Mouse (Mus musculus) kidney, postnatal 0 days (tissue): ENCODE results near the gene Jade2. TPM values are rescaled to one million over a fixed set of nuclear protein-coding genes. Genes with fewer than 3 reads are reported as not detected.

Experiments
- ATAC-seq: fragments of 200-750 bp; cut with Nextera tagmentation; replicated peaks from 2 replicates; pipeline ENCODE4 v1.8.0; 2017; ENCODE audit warnings: low read depth, moderate number of reproducible peaks, moderate TSS enrichment, moderate library complexity; ENCODE audit not compliant: low FRiP score
- DNase-seq: peaks from one replicate; pipeline ENCODE4 v3.0.0-alpha.2; 2016; ENCODE audit warnings: low spot score
- H3K27ac ChIP-seq: fragments of 300-500 bp; sonication (generic); 2 replicates; pipeline ENCODE4 v1.5.1; 2014; ENCODE audit warnings: mild to moderate bottlenecking
- H3K27me3 ChIP-seq: fragments of 300-500 bp; sonication (generic); 2 replicates; pipeline ENCODE4 v1.6.1; 2014; ENCODE audit warnings: low read length, mixed read lengths; ENCODE audit not compliant: insufficient read depth
- H3K36me3 ChIP-seq: fragments of 300-500 bp; sonication (generic); 2 replicates; pipeline ENCODE4 v1.6.1; 2014; ENCODE audit warnings: low read length, mixed read lengths; ENCODE audit not compliant: insufficient read depth
- H3K4me1 ChIP-seq: fragments of 300-500 bp; sonication (generic); replicated peaks from 2 replicates; pipeline ENCODE4 v1.6.1; 2014; ENCODE audit warnings: antibody characterized with exemption, low read length, mixed read lengths; ENCODE audit not compliant: insufficient read depth
- H3K4me2 ChIP-seq: fragments of 300-500 bp; sonication (generic); 2 replicates; pipeline ENCODE4 v1.6.1; 2014; ENCODE audit warnings: mild to moderate bottlenecking, low read length, moderate library complexity, mixed read lengths
- H3K4me3 ChIP-seq: fragments of 300-500 bp; sonication (generic); replicated peaks from 2 replicates; pipeline ENCODE4 v1.5.1; 2014; ENCODE audit warnings: low read depth, low read length
- H3K9ac ChIP-seq: fragments of 300-500 bp; sonication (generic); 2 replicates; pipeline ENCODE4 v1.6.1; 2014; ENCODE audit warnings: low read depth, low read length
- H3K9me3 ChIP-seq: fragments of 300-500 bp; sonication (generic); replicated peaks from 2 replicates; pipeline ENCODE4 v1.6.1; 2016; ENCODE audit warnings: low read length, inconsistent platforms, mixed read lengths
- CTCF ChIP-seq: IDR thresholded peaks from 2 replicates; pipeline ENCODE4 v1.5.1; 2016; ENCODE audit warnings: antibody characterized with exemption, low read depth, mild to moderate bottlenecking, moderate library complexity
- WGBS: fragments of 180-500 bp; shearing (Covaris S2); extraction: QIAGEN DNeasy Blood & Tissue Kit; methylation state at CpG from one replicate; pipeline ENCODE4 v1.1.7; 2014; 5-methylcytosine and 5-hydroxymethylcytosine counted together
- polyA plus RNA-seq: library from polyadenylated mRNA; unstranded; fragments of >200 nt; fragmentation: Nextera tagmentation; extraction: Ambion mirVana; gene quantifications from 2 replicates; pipeline ENCODE4 v1.2.1, GENCODE M21; 2015

Gene Jade2
- polyA plus RNA-seq, 1 experiment from 2014 or later: 1.0 TPM

GRCm38 (mm10) chr11:51837164-51838153 lies 20.0 kb downstream of the Jade2 start:
- no peak overlapping the region for H3K4me2 ChIP-seq
- DNase-seq (no peak), ATAC-seq (no peak)
- 80% methylated on average over 8 of the region's 8 CpGs for WGBS
- H3K4me1 ChIP-seq: no peaks in the 10 kb centered on the region; the same call in 1 of the 2 replicates
- no peak overlapping the region for H3K27ac ChIP-seq
- H3K4me3 ChIP-seq: no peak overlapping the region
- no peaks in the 10 kb centered on the region for H3K9me3 ChIP-seq
- no peaks in the 10 kb centered on the region for H3K27me3 ChIP-seq
- no peak for TF ChIP-seq CTCF
- no peaks in the 10 kb centered on the region for H3K36me3 ChIP-seq
- no peak overlapping the region for H3K9ac ChIP-seq

GRCm38 (mm10) chr11:51836506-51836905 lies 20.9 kb downstream of the Jade2 start:
- Histone ChIP-seq H3K9me3 (no peaks in the 10 kb centered on the region), H3K27ac (no peak overlapping the region), H3K4me1 (no peaks in the 10 kb centered on the region; the same call in 1 of the 2 replicates), H3K36me3 (no peaks in the 10 kb centered on the region), H3K9ac (no peak overlapping the region), H3K27me3 (no peaks in the 10 kb centered on the region), H3K4me2 (no peak overlapping the region), H3K4me3 (no peak overlapping the region)
- WGBS: 95% methylated on average over 6 of the region's 6 CpGs
- ATAC-seq (no peak), DNase-seq (no peak)
- no peak for TF ChIP-seq CTCF

GRCm38 (mm10) chr11:51835598-51835997 lies 21.9 kb downstream of the Jade2 start:
- no peaks in the 10 kb centered on the region for H3K27me3 ChIP-seq
- no peaks in the 10 kb centered on the region for H3K4me1 ChIP-seq
- no peaks in the 10 kb centered on the region for H3K9me3 ChIP-seq
- DNase-seq: no peak
- H3K4me2 ChIP-seq: no peak overlapping the region
- no peak for ATAC-seq
- no peak overlapping the region for H3K9ac ChIP-seq
- no peaks in the 10 kb centered on the region for H3K36me3 ChIP-seq
- no peak overlapping the region for H3K27ac ChIP-seq
- WGBS: 96% methylated on average over 12 of the region's 12 CpGs
- no peak overlapping the region for H3K4me3 ChIP-seq
- no peak for TF ChIP-seq CTCF

- no peak for ATAC-seq
- no peak overlapping the region for H3K4me2 ChIP-seq
- 88% methylated on average over 8 of the region's 8 CpGs for WGBS
Measured at GRCm38 (mm10) chr11:51834067-51834411, 23.4 kb downstream of the Jade2 start.

GRCm38 (mm10) chr11:51833393-51834066 lies 23.9 kb downstream of the Jade2 start:
- Histone ChIP-seq H3K4me2 (no peak overlapping the region), H3K36me3 (no peaks in the 10 kb centered on the region), H3K4me3 (no peak overlapping the region), H3K27ac (no peak overlapping the region), H3K9ac (no peak overlapping the region), H3K4me1 (no peaks in the 10 kb centered on the region), H3K9me3 (no peaks in the 10 kb centered on the region), H3K27me3 (no peaks in the 10 kb centered on the region)
- WGBS: 84% methylated on average over 10 of the region's 10 CpGs
- TF ChIP-seq CTCF: no peak
- DNase-seq: no peak
- no peak for ATAC-seq

More at GRCm38 (mm10) chr11:51834067-51834411, 23.4 kb downstream of the Jade2 start:
- no peak for DNase-seq
- H3K27ac ChIP-seq: no peak overlapping the region
- no peak for TF ChIP-seq CTCF
- no peaks in the 10 kb centered on the region for H3K4me1 ChIP-seq
- no peaks in the 10 kb centered on the region for H3K9me3 ChIP-seq
- H3K4me3 ChIP-seq: no peak overlapping the region
- no peak overlapping the region for H3K9ac ChIP-seq
- no peaks in the 10 kb centered on the region for H3K36me3 ChIP-seq
- no peaks in the 10 kb centered on the region for H3K27me3 ChIP-seq

- TF ChIP-seq CTCF: no peak
- H3K27me3 ChIP-seq: no peaks in the 10 kb centered on the region
- ATAC-seq (no peak), DNase-seq (no peak)
- 73% methylated on average over 5 of the region's 5 CpGs for WGBS
- no peak overlapping the region for H3K4me2 ChIP-seq
- no peaks in the 10 kb centered on the region for H3K4me1 ChIP-seq
- H3K9me3 ChIP-seq: no peaks in the 10 kb centered on the region
- H3K9ac ChIP-seq: no peak overlapping the region
- no peaks in the 10 kb centered on the region for H3K36me3 ChIP-seq
- H3K27ac ChIP-seq: no peak overlapping the region
- H3K4me3 ChIP-seq: no peak overlapping the region
Measured at GRCm38 (mm10) chr11:51832992-51833391, 24.5 kb downstream of the Jade2 start.
